Mouse (Mus musculus) erythroblast, embryonic 14.5 days (primary cell): Measurements from ENCODE around the gene Mapk6.

Experiments
- GATA1 ChIP-seq: IDR thresholded peaks from 2 replicates; pipeline ENCODE4 v1.6.1; 2012; ENCODE audit warnings: low read length, inconsistent platforms, mixed read lengths
- TAL1 ChIP-seq: IDR thresholded peaks from 3 replicates; pipeline ENCODE4 v1.6.1; 2012; ENCODE audit warnings: low read length, inconsistent platforms, mixed read lengths

DNA sequence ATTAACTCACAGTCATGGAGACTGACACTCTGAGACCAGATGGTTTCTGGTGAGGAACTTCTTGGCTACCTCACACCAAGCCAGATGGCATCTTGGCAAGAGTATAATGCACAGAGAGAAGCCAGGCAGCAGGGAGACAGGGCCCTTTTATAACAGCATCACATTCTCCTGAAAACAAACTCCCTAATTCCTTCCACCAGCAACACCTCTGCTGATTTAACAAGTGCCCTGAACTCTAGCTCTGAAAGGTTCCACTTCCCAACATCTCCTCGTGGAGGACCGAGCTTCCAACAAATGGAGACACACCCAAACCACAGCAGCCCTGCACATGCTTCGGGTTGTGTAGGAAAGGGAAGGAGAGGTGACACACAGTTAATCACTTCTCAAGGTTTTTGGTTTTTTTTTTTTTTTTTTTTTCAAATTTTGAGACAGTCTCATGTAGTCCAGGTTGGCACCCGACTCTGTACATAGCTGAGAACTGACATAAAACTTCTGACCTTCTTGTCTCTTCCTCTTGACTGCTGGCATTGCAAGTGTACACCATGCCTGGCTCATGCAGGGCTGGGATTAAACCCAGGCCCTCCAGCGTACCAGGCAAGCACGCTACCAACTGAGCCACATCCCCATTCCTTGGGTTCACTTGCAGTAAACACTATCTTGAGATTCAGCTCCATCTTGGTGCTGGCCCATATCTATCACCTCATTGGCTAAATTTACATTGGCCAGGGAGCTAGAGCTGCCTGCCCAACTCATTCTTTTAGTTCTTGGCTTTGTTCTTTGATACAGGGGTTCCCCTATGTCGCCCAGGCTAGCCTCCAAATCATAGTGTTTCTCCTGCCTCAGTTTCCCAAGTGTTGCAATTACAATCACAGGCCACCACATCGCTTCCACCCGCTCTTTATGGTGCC, 17.8 kb upstream of the Mapk6 start:
- no peak for TF ChIP-seq TAL1
- TF ChIP-seq GATA1: no peak
